Mouse (Mus musculus): ENCODE data around the gene Ctu1.

Gene Ctu1

GRCm38 (mm10) chr7:43671809-43672580 is at the start of gene Ctu1:
Ctu1 (plus strand) TSS chr7:43672016.
- DNase-seq (ENCODE audit: inconsistent age in 2 of 2, low spot score in 1 of 2) = peak; percentile 94 to 97

- DNase-seq (ENCODE audit: inconsistent age in 2 of 2, low spot score in 1 of 2) = no peak
These were observed 48.9 kb upstream of the Ctu1 start for GRCm38 (mm10) chr7:43622927-43623326.

DNA sequence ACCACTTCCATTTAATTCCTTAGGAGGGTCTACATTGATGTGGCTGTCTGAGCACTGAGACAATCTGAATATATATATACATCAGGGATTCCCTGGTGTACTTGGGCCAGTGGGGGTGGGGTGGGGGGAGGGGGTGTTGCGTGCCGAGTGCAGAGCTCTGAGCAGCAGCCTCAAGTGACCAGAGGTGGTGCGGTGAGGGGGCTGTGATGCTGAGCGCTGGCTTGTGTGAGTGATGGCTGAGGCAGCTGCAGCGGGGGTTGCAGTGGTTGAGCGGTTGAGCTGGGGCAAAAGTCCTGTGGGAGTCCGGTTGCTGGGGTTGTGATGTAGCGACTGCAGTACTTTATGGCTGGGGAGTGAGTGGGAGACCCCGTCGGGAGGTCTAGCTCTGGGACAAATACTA is 48.0 kb upstream of the Ctu1 start:
- no peak for DNase-seq (ENCODE audit: inconsistent age in 2 of 2, low spot score in 1 of 2)

- DNase-seq (ENCODE audit: inconsistent age in 2 of 2, low spot score in 1 of 2) = peak in 1 of 2 experiments; percentile 31
These were observed 46.8 kb upstream of the Ctu1 start for GRCm38 (mm10) chr7:43625065-43625464.

GRCm38 (mm10) chr7:43625794-43626422 is 45.9 kb upstream of the Ctu1 start:
- no peak for DNase-seq (ENCODE audit: inconsistent age in 2 of 2, low spot score in 1 of 2)

- DNase-seq (ENCODE audit: inconsistent age in 2 of 2, low spot score in 1 of 2) = no peak
These were observed 37.9 kb upstream of the Ctu1 start for GRCm38 (mm10) chr7:43633940-43634339.

GRCm38 (mm10) chr7:43634500-43634899 is 37.3 kb upstream of the Ctu1 start, which contains the start of gene Ceacam18:
Ceacam18 (plus strand) TSS chr7:43634707.
- DNase-seq (ENCODE audit: inconsistent age in 2 of 2, low spot score in 1 of 2) = no peak

DNA sequence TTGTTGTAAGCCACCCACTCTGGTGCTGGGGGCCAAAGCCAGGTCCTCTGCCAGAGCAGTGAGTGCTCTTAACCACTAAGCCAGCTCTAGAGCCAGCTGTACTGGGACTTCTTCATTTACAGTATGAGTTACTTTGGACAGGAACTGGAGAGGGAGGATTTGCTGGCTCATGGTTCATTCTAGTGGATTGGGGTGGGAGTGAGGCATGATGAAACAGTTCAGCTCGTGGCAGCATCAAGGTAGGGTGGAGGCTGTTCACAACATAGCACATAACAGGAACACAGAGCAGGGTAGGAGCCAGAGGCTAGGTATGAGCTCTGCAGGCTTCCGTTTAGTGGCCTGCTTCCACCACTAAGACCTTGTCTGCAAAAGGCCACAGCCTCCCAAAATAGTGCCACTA is 35.6 kb upstream of the Ctu1 start:
- DNase-seq (ENCODE audit: inconsistent age in 2 of 2, low spot score in 1 of 2) = no peak

DNA sequence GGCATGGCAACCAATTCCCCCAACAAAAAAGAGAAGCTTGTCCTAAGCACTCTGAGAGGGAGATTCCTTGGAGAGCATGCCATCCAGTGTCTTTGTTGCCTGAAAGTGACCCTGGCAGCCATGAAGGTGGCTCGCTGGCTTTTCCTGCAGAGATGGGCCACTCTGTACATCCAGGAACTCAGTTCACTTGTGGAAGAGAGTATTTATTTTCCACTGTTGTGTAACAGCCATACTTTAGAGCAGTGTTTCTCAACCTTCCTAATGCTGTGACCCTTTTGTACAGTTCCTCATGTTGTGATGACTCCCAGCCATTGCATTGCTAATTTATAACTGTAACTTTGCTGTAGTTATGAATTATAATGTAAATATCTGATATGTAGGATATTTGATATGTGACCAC is 34.7 kb upstream of the Ctu1 start:
- DNase-seq (ENCODE audit: inconsistent age in 2 of 2, low spot score in 1 of 2) = no peak

DNA sequence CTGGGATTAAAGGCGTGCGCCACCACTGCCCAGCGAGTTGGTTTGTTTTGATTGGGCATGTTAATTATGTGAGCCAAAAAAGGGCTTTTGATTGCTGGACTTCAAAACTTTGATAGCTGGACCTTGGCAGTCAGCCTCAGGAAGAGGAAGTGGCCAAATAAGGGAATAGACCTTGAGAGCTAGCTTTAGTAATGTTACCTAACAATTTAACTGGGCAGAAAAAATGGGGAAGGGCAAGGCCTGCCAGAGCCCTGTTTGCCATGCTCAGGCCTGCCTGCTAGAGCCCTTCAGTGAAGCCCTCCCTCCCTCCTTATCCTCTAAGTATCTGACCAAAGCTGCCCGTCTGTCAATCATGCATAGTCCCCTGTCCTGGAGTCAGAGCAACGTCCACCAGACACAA is 29.2 kb upstream of the Ctu1 start:
- peak; percentile 67 to 92 for DNase-seq (ENCODE audit: inconsistent age in 2 of 2, low spot score in 1 of 2)

DNA sequence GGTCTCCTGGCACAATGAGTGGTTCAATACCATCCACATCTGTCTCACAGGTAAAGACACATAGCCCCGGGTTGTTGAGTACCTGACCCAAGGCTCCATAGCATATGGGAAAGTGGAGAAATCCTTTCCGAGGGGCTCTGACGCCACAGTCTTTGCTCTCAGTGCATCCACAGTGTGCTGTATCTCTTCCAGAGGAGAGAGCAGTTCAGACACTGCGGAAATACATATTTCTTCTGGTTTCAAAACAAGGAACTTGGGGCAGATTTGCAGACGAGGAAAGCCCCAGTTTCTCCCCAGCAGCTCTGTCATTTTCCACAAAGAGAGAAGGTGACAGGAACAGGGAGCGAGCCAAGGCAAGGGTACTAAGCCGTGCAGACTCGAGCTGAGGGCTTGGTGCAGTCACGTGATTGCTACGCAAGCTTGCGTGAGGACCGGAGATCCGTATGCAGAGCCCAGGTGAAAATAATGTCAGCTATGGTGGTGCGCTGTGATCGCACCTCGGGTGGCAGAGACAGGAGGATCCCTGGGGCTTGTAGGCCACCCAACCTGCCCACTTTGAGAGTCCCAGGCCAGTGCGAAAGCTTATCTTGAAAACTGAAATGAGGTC is 28.7 kb upstream of the Ctu1 start:
- no peak for DNase-seq (ENCODE audit: inconsistent age in 2 of 2, low spot score in 1 of 2)

- DNase-seq (ENCODE audit: inconsistent age in 2 of 2, low spot score in 1 of 2) = peak; percentile 38 to 71
These were observed 19.1 kb upstream of the Ctu1 start for GRCm38 (mm10) chr7:43652683-43653082.

- no peak for DNase-seq (ENCODE audit: inconsistent age in 2 of 2, low spot score in 1 of 2)
These were observed 17.3 kb upstream of the Ctu1 start for GRCm38 (mm10) chr7:43654519-43654918.

- no peak for DNase-seq (ENCODE audit: inconsistent age in 2 of 2, low spot score in 1 of 2)
These were observed 15.6 kb upstream of the Ctu1 start for GRCm38 (mm10) chr7:43656232-43656631.

GRCm38 (mm10) chr7:43660002-43660401 is 11.8 kb upstream of the Ctu1 start, which contains the start of gene Siglece:
Siglece (minus strand) TSS chr7:43660161.
- no peak for DNase-seq (ENCODE audit: inconsistent age in 2 of 2, low spot score in 1 of 2)

DNA sequence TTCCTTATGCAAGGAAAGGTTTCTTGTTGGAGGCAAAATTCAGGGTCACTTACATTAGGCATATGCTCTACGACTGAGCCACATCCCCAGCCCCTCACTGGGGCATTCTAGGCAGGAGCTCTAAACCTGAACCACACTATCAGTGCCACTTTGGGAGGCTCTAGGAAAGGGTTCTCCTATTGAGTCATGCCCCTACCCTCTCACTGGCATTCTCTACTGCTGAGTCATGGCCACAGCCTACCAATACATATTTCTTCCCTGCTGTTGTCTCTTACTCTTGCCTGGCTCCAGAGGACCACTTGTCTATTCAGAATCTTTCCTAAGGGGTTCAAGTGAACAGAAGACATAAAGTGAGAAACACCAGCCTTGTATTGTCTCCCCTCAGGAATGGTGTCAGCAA is 9.0 kb upstream of the Ctu1 start:
- peak; percentile 71 to 83 for DNase-seq (ENCODE audit: inconsistent age in 2 of 2, low spot score in 1 of 2)

DNA sequence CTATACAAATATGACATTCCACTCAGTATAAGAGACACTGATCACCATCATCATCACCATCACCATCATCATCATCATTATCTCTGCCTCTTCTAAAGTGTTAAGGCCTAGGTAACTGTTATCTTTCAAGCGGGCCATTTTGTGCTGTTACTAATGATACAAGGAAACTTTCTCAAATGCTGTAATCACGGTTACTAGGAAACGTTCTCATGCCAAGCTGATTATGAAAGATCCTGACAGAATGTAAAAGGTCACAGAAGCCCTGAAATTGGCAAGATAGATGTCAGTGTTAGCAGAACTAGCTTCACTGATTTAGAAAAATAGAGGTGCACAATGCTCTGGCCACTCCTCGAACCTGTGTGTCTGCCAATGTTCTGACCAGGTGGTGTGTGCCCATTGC is 4.6 kb upstream of the Ctu1 start:
- DNase-seq (ENCODE audit: inconsistent age in 2 of 2, low spot score in 1 of 2) = peak in 1 of 2 experiments; percentile 80

DNA sequence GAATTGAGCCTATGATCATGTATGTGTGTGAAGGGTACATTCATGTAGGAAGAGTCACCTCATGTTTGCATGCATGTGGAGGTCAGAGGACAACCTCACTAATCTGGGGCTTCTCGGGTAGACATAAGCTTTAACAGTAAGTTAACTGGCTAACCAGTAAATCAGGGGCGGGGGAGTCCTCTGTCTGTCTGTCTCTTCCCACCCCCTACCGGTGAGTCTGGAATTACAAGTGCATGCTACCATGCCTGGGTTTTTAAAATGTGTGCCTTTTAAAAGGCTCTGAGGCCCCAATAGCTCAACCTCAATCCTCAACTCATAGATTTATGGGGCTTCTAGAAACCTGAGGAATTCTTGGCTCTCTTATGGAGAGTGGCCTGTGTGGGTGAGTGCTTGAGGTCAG is 3.2 kb upstream of the Ctu1 start:
- peak in 1 of 2 experiments; percentile 63 for DNase-seq (ENCODE audit: inconsistent age in 2 of 2, low spot score in 1 of 2)

DNA sequence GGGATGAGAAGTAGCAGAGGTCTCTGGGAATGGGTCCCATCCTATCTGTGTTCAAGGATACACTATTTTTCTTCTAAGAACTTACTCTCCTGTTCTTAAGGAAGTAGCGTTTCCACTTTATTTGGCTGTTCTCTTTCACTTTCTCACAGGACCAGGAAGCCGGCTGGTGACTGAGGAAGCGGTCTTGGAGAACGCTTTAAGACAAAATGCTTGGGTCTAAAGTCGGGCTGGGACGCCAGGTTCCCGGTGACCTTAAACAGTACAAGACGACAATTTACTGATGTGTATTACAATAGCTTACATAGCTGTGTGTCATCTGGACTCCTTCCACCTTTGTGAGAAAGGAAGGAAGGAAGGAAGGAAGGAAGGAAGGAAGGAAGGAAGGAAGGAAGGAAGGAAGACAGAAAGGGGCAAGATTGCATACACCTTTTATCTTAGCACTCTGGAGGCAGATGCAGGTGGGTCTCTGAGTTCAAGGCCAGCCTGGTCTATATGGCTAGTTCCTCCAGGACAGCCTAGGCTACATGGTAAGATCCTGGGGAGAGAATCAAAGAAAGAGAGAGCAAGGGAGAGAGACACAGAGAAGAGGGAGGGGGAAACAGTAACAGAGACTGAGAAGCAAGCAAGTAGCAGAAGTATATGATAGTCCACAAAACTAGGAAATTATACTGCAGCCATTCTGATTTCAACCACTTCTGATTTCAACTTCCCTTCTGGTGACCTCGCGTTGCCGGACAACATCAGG is 580 bp upstream of the Ctu1 start:
- peak; percentile 40 to 60 for DNase-seq (ENCODE audit: inconsistent age in 2 of 2, low spot score in 1 of 2)

- DNase-seq (ENCODE audit: inconsistent age in 2 of 2, low spot score in 1 of 2) = peak; percentile 30 to 70
These were observed 905 bp downstream of the Ctu1 start for GRCm38 (mm10) chr7:43672581-43673260.

DNA sequence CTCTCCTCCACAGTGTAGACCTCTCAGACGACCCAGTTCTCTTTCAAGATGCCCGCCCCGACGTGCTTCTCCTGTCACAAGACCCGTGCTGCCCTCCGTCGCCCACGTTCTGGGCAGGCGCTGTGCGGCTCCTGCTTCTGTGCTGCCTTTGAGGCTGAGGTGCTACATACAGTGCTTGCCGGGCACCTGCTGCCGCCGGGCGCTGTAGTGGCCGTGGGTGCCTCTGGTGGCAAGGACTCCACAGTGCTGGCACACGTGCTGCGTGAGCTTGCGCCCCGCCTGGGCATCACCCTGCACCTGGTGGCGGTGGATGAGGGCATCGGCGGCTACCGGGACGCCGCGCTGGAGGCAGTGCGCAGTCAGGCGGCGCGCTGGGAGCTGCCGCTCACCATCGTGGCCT is 3.3 kb downstream of the Ctu1 start:
- DNase-seq (ENCODE audit: inconsistent age in 2 of 2, low spot score in 1 of 2) = peak in 1 of 2 experiments; percentile 21

Data from adrenal gland, adult (tissue).